Mouse (Mus musculus) cerebellum, postnatal 10 days (tissue): ENCODE measurements around the gene Tcp1.
A peak's percentile ranks its signal among the peaks of the same experiment; 100 is the strongest.
"Not testable (repeated sequence)": the region's sequence is repeated elsewhere in the genome, so short reads cannot be mapped to it uniquely, and the experiment has no call there.

Experiments
- DNase-seq, 2 experiments: peaks; one replicate each; pipeline ENCODE4 v3.0.0; 2021; ENCODE audit warnings: mixed read lengths in 2 of 2

Tcp1 gene

GRCm38 (mm10) chr17:12915881-12916583, 531 bp downstream of the Tcp1 start, which contains the start of gene Mrpl18:
Gene Mrpl18, minus strand, starts transcription at chr17:12916345.
- peak; percentile 98 to 99 for DNase-seq

- no peak for DNase-seq
These were observed 1.3 kb downstream of the Tcp1 start for GRCm38 (mm10) chr17:12916588-12917380.

GRCm38 (mm10) chr17:12921073-12921472, 5.6 kb downstream of the Tcp1 start:
- no peak for DNase-seq

GRCm38 (mm10) chr17:12925001-12925400, 9.5 kb downstream of the Tcp1 start:
- no peak for DNase-seq

- no peak for DNase-seq
These were observed 10.2 kb downstream of the Tcp1 start for GRCm38 (mm10) chr17:12925703-12926180.

GRCm38 (mm10) chr17:12931576-12931975, 16.1 kb downstream of the Tcp1 start:
- not testable (repeated sequence) for DNase-seq

GRCm38 (mm10) chr17:12935719-12936118, 20.2 kb downstream of the Tcp1 start:
- DNase-seq, result no peak

GRCm38 (mm10) chr17:12937412-12937970, 22.0 kb downstream of the Tcp1 start:
- DNase-seq, result no peak

GRCm38 (mm10) chr17:12938077-12938476, 22.6 kb downstream of the Tcp1 start:
- no peak for DNase-seq

GRCm38 (mm10) chr17:12939377-12940148, 24.1 kb downstream of the Tcp1 start:
- DNase-seq, result not testable (repeated sequence)

- DNase-seq, result peak; percentile 71 to 73
These were observed 24.8 kb downstream of the Tcp1 start, which contains the start of gene Acat3 for GRCm38 (mm10) chr17:12940151-12940805. Gene Acat3, minus strand, starts transcription at chr17:12940600.

GRCm38 (mm10) chr17:12941543-12942260, 26.2 kb downstream of the Tcp1 start:
- no peak for DNase-seq

GRCm38 (mm10) chr17:12942459-12943162, 27.1 kb downstream of the Tcp1 start:
- no peak for DNase-seq

GRCm38 (mm10) chr17:12949669-12950068, 34.2 kb downstream of the Tcp1 start:
- no peak for DNase-seq

GRCm38 (mm10) chr17:12956664-12957063, 41.2 kb downstream of the Tcp1 start:
- peak; percentile 41 to 49 for DNase-seq

GRCm38 (mm10) chr17:12959377-12959776, 43.9 kb downstream of the Tcp1 start:
- not testable (repeated sequence) for DNase-seq

- DNase-seq, result peak; percentile 97 to 98
These were observed 44.9 kb downstream of the Tcp1 start, which contains the start of gene Acat2 for GRCm38 (mm10) chr17:12960331-12960873. Gene Acat2, minus strand, starts transcription at chr17:12960747.

- DNase-seq, result no peak
These were observed 48.0 kb downstream of the Tcp1 start for GRCm38 (mm10) chr17:12963476-12963875.

- no peak for DNase-seq
These were observed 51.7 kb downstream of the Tcp1 start for GRCm38 (mm10) chr17:12967173-12967572.

- peak in 1 of 2 experiments; percentile 13 for DNase-seq
These were observed 58.4 kb downstream of the Tcp1 start for GRCm38 (mm10) chr17:12973851-12974250.
